Mouse (Mus musculus) midbrain, embryonic 12.5 days (tissue): ENCODE measurements around the gene Myh13. TPM values are rescaled to one million over a fixed set of nuclear protein-coding genes. Genes with fewer than 3 reads are reported as not detected.

Experiments
- ATAC-seq: fragments of 200-750 bp; cut with Nextera tagmentation; 2 replicates; pipeline ENCODE4 v1.8.0; 2017; ENCODE audit warnings: low read depth, moderate TSS enrichment, moderate library complexity; ENCODE audit not compliant: low FRiP score
- H3K27ac ChIP-seq: fragments of 300-500 bp; sonication (generic); replicated peaks from 2 replicates; pipeline ENCODE4 v1.5.1; 2016; ENCODE audit warnings: mild to moderate bottlenecking
- H3K27me3 ChIP-seq: fragments of 300-500 bp; sonication (generic); 2 replicates; pipeline ENCODE4 v1.6.1; 2016; ENCODE audit warnings: mild to moderate bottlenecking
- H3K36me3 ChIP-seq: fragments of 300-500 bp; sonication (generic); 2 replicates; pipeline ENCODE4 v1.6.1; 2016
- H3K4me1 ChIP-seq: fragments of 300-500 bp; sonication (generic); 2 replicates; pipeline ENCODE4 v1.6.1; 2016
- H3K4me2 ChIP-seq: fragments of 300-500 bp; sonication (generic); replicated peaks from 2 replicates; pipeline ENCODE4 v1.6.1; 2016; ENCODE audit warnings: mild to moderate bottlenecking, moderate library complexity
- H3K4me3 ChIP-seq: fragments of 300-500 bp; sonication (generic); 2 replicates; pipeline ENCODE4 v1.5.1; 2016; ENCODE audit warnings: mild to moderate bottlenecking
- H3K9ac ChIP-seq: fragments of 300-500 bp; sonication (generic); replicated peaks from 2 replicates; pipeline ENCODE4 v1.6.1; 2016; ENCODE audit warnings: mild to moderate bottlenecking, moderate library complexity
- H3K9me3 ChIP-seq: fragments of 300-500 bp; sonication (generic); 2 replicates; pipeline ENCODE4 v1.6.1; 2016; ENCODE audit warnings: mild to moderate bottlenecking
- WGBS: fragments of 180-500 bp; shearing (Covaris S2); methylation state at CpG from one replicate; pipeline ENCODE4 v1.1.7; 2016; 5-methylcytosine and 5-hydroxymethylcytosine counted together
- polyA plus RNA-seq: library from polyadenylated mRNA; unstranded; fragments of >200 nt; fragmentation: Nextera tagmentation; extraction: Ambion mirVana; gene quantifications from 2 replicates; pipeline ENCODE4 v1.2.1, GENCODE M21; 2016

Gene Myh13
- polyA plus RNA-seq, 1 experiment from 2014 or later: not detected

DNA sequence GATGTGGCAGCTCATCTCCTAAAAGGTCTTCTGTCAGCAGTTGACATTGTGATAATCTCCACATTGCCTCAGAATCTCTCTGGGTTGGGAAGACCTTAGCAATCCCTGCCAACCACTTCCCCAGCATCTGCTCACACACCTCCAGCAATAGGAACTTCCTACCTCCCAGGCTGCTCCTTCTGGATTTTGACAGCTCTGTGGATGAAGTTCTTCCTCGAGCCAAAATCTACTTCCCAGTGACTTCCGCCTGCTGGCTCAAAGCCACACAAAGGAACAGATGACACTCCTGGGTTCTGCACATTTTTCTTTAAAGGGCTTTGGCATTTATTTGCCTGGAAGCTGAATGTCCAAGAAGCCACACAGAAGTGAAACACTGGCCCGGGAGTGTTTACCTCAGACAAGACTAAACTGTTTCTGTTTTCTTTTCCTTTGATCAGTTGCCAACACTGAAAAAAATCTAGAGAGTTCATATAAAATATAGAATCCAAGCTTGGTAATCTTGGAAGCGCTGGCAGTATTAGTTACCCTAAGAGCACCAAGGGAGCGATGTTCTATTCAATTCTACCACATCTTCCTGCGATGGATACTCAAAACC, 93.0 kb downstream of the Myh13 start:
- Histone ChIP-seq H3K27ac (no peak overlapping the region), H3K4me1 (no peaks in the 10 kb centered on the region), H3K9ac (no peak overlapping the region), H3K36me3 (no peaks in the 10 kb centered on the region), H3K4me3 (no peak overlapping the region), H3K27me3 (no peaks in the 10 kb centered on the region), H3K4me2 (no peak overlapping the region), H3K9me3 (no peaks in the 10 kb centered on the region)
- 86% methylated on average over 6 of the region's 6 CpGs for WGBS
- no peak for ATAC-seq

Other genes with a start within 250 kb of the Myh13 start
- 0.71 and 0.75 TPM in 2 replicates for gene Myh3, start 243.4 kb upstream of the Myh13 start, polyA plus RNA-seq
- gene Myh2, start 150.6 kb upstream of the Myh13 start, polyA plus RNA-seq: 0.09 and 0.14 TPM in 2 replicates
- gene Myh1, start 121.6 kb upstream of the Myh13 start, polyA plus RNA-seq: 0.04 TPM in 1 of 2 replicates, not detected in the other
- gene Myh4, start 83.6 kb upstream of the Myh13 start, polyA plus RNA-seq: 0.03 TPM in 1 of 2 replicates, not detected in the other
- gene Myh8, start 44.5 kb upstream of the Myh13 start, polyA plus RNA-seq: 0.27 and 0.39 TPM in 2 replicates
- gene Gas7, start 133.8 kb downstream of the Myh13 start, polyA plus RNA-seq: 3.3 and 3.5 TPM in 2 replicates